Mouse (Mus musculus) stomach, postnatal 0 days (tissue): ENCODE data around the gene Reps2. TPM values are rescaled to one million over a fixed set of nuclear protein-coding genes. Genes with fewer than 3 reads are reported as not detected.

Experiments used
- ATAC-seq: fragments of 200-750 bp; cut with Nextera tagmentation; 2 replicates; pipeline ENCODE4 v1.8.0; 2017; ENCODE audit not compliant: low FRiP score, low TSS enrichment
- DNase-seq: peaks from one replicate; pipeline ENCODE4 v3.0.0-alpha.2; 2016; ENCODE audit warnings: low spot score
- H3K27ac ChIP-seq: fragments of 300-500 bp; sonication (generic); replicated peaks from 2 replicates; pipeline ENCODE4 v1.5.1; 2014; ENCODE audit warnings: mild to moderate bottlenecking, control low read depth
- H3K27me3 ChIP-seq: fragments of 300-500 bp; sonication (generic); 2 replicates; pipeline ENCODE4 v1.6.1; 2014; ENCODE audit warnings: low read length; ENCODE audit not compliant: control insufficient read depth, insufficient read depth
- H3K36me3 ChIP-seq: fragments of 300-500 bp; sonication (generic); 2 replicates; pipeline ENCODE4 v1.6.1; 2014; ENCODE audit warnings: low read length, mixed read lengths; ENCODE audit not compliant: control insufficient read depth, insufficient read depth
- H3K4me1 ChIP-seq: fragments of 300-500 bp; sonication (generic); replicated peaks from 2 replicates; pipeline ENCODE4 v1.6.1; 2014; ENCODE audit warnings: antibody characterized with exemption; ENCODE audit not compliant: control insufficient read depth, insufficient read depth
- H3K4me2 ChIP-seq: fragments of 300-500 bp; sonication (generic); replicated peaks from 2 replicates; pipeline ENCODE4 v1.6.1; 2014; ENCODE audit warnings: low read depth, mild to moderate bottlenecking, control low read depth, moderate library complexity
- H3K4me3 ChIP-seq: fragments of 300-500 bp; sonication (generic); 2 replicates; pipeline ENCODE4 v1.5.1; 2014; ENCODE audit warnings: low read depth, low read length, control low read depth
- H3K9ac ChIP-seq: fragments of 300-500 bp; sonication (generic); 2 replicates; pipeline ENCODE4 v1.6.1; 2014; ENCODE audit warnings: mild to moderate bottlenecking, low read length, control low read depth, mixed read lengths
- H3K9me3 ChIP-seq: fragments of 300-500 bp; sonication (generic); 2 replicates; pipeline ENCODE4 v1.6.1; 2016; ENCODE audit warnings: low read length; ENCODE audit not compliant: control insufficient read depth
- CTCF ChIP-seq: IDR thresholded peaks from 2 replicates; pipeline ENCODE4 v1.5.1; 2016; ENCODE audit warnings: antibody characterized with exemption, low read depth, mild to moderate bottlenecking, moderate library complexity
- EP300 ChIP-seq: optimal IDR thresholded peaks from 2 replicates; pipeline ENCODE3; 2016; ENCODE audit warnings: antibody characterized with exemption
- WGBS: fragments of 180-500 bp; shearing (Covaris S2); extraction: QIAGEN DNeasy Blood & Tissue Kit; methylation state at CpG from one replicate; pipeline ENCODE4 v1.1.7; 2014; 5-methylcytosine and 5-hydroxymethylcytosine counted together
- polyA plus RNA-seq: library from polyadenylated mRNA; unstranded; fragments of >200 nt; fragmentation: Nextera tagmentation; extraction: Ambion mirVana; gene quantifications from 2 replicates; pipeline ENCODE4 v1.2.1, GENCODE M21; 2015

The Reps2 gene
- polyA plus RNA-seq, 1 experiment from 2014 or later: 0.72 TPM

DNA sequence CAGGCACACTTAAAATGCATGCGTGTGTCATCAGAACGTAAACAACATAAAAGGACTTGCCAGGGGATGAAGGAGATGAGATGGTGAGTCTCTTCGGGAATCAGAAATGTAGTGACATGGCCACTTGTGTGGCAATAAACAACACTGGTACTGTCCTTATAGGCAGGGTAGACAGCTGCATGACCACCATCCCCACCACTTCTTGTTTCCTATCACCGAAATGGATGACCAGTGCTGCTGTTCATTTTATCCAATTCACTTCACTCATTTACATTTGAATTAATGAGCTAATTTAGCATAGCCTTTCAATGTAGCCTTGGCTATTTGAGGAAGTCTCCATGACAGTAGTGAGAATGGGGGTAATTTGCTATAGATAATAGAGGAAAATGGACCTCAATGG is 236.2 kb downstream of the Reps2 start:
- Histone ChIP-seq H3K4me1 (no peaks in the 10 kb centered on the region), H3K4me2 (no peak overlapping the region), H3K4me3 (no peak overlapping the region), H3K9ac (no peak overlapping the region), H3K27ac (no peak overlapping the region), H3K27me3 (no peaks in the 10 kb centered on the region), H3K9me3 (no peaks in the 10 kb centered on the region), H3K36me3 (no peaks in the 10 kb centered on the region)
- TF ChIP-seq EP300 (no peak), CTCF (no peak)
- ATAC-seq: no peak
- WGBS: 87% methylated on average over 4 of the region's 4 CpGs
- DNase-seq: no peak

DNA sequence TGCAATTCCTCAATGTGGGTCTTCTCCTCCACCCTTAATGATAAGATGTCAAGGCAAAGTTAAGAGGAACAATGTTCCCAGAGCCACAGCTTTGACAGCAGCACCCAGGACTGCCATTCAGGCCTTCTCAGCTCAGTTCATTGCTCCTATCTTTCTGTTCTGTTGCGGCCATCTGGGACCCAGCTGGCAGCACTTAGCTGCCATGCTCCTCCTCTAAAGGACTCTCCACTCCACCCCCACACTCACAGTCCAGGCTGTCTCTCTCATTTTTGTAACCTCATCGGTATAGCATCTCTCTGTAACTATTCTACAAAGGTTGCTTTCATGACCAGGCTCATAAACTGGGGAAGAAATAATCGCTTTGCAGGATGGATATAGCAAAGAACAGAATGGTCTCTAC is 241.0 kb downstream of the Reps2 start:
- 58% methylated on average over 3 of the region's 3 CpGs for WGBS
- no peak overlapping the region for H3K27ac ChIP-seq
- no peak overlapping the region for H3K9ac ChIP-seq
- H3K4me2 ChIP-seq: no peak overlapping the region
- H3K4me1 ChIP-seq: no peaks in the 10 kb centered on the region
- ATAC-seq: no peak
- no peak for TF ChIP-seq CTCF
- no peak for TF ChIP-seq EP300
- DNase-seq: no peak
- no peaks in the 10 kb centered on the region for H3K27me3 ChIP-seq
- no peaks in the 10 kb centered on the region for H3K9me3 ChIP-seq
- no peak overlapping the region for H3K4me3 ChIP-seq
- H3K36me3 ChIP-seq: no peaks in the 10 kb centered on the region

DNA sequence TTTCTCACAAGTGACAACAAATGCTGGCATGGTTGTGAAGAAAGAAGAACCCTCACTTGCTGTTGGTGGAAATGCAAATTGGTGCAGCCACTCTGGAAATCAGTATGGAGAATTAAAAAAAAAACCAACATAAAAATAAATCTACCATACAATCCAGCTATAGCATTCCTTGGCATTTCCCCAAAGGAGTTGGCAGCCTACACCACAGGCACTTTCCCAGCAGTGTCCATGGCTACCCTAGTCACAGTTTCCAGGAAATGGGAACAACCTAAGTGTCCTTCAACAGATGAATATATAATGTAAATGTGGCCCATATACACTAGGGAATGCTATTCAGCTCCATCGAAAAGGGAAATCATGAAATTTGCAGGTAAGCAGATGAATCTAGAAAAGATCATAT is 262.7 kb downstream of the Reps2 start:
- Histone ChIP-seq H3K27ac (no peak overlapping the region), H3K4me1 (no peaks in the 10 kb centered on the region), H3K27me3 (no peaks in the 10 kb centered on the region), H3K4me2 (no peak overlapping the region), H3K9me3 (no peaks in the 10 kb centered on the region), H3K36me3 (no peaks in the 10 kb centered on the region), H3K4me3 (no peak overlapping the region), H3K9ac (no peak overlapping the region)
- WGBS: 92% methylated on average over 1 of the region's 1 CpGs
- no peak for ATAC-seq
- no peak for DNase-seq
- TF ChIP-seq CTCF: no peak
- TF ChIP-seq EP300: no peak

DNA sequence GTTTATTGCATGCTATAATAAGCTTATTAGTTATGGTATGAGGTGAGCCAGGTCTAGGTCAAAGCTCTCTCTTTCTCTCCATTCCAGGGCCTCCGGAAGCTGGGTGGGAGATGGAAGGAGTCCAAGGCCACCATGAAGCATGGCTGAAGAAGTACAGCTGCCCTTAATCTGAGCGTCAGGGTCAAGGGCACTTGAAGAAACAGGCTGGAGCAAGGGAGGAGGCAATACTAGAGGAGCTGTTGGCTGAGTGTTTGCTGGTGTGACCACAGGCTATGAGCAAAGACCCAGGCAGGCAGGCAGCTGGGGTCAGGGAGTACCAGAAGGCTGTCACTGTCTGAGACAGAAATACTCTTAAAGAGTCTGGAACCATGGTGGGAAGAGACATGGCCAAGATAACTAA is 280.2 kb downstream of the Reps2 start:
- Histone ChIP-seq H3K4me1 (no peaks in the 10 kb centered on the region), H3K27ac (no peak overlapping the region), H3K4me3 (no peak overlapping the region), H3K36me3 (no peaks in the 10 kb centered on the region), H3K9ac (no peak overlapping the region), H3K27me3 (no peaks in the 10 kb centered on the region), H3K9me3 (no peaks in the 10 kb centered on the region), H3K4me2 (no peak overlapping the region)
- no peak for DNase-seq
- 73% methylated on average over 2 of the region's 2 CpGs for WGBS
- no peak for ATAC-seq
- TF ChIP-seq CTCF (no peak), EP300 (no peak)

Other genes starting within 250 kb of the Reps2 start
- gene Rbbp7, start 116.8 kb upstream of the Reps2 start, polyA plus RNA-seq: 269 and 276 TPM in 2 replicates
- 5.7 and 6.2 TPM in 2 replicates for gene Txlng, start 185.8 kb upstream of the Reps2 start, polyA plus RNA-seq
- 40.6 and 43.3 TPM in 2 replicates for gene Syap1, start 244.8 kb upstream of the Reps2 start, polyA plus RNA-seq